Mouse (Mus musculus): ENCODE results near the gene Cox4i2.

The Cox4i2 gene

GRCm38 (mm10) chr2:152736090-152736601, 17.8 kb upstream of the Cox4i2 start, which contains the start of gene Id1:
Gene Id1, plus strand, starts transcription at chr2:152736251.
- DNase-seq = peak; percentile 92

GRCm38 (mm10) chr2:152736748-152737147, 17.2 kb upstream of the Cox4i2 start:
- DNase-seq = peak; percentile 60

GRCm38 (mm10) chr2:152737306-152738221, 16.4 kb upstream of the Cox4i2 start:
- DNase-seq = peak; percentile 43

GRCm38 (mm10) chr2:152738341-152738740, 15.6 kb upstream of the Cox4i2 start:
- DNase-seq = no peak

- peak; percentile 92 for DNase-seq
Measured at GRCm38 (mm10) chr2:152739031-152739841, 14.7 kb upstream of the Cox4i2 start.

GRCm38 (mm10) chr2:152739842-152740260, 14.1 kb upstream of the Cox4i2 start:
- peak; percentile 64 for DNase-seq

GRCm38 (mm10) chr2:152740490-152740889, 13.5 kb upstream of the Cox4i2 start:
- DNase-seq = no peak

- DNase-seq = peak; percentile 83
Measured at GRCm38 (mm10) chr2:152741153-152742041, 12.6 kb upstream of the Cox4i2 start.

- DNase-seq = peak; percentile 90
Measured at GRCm38 (mm10) chr2:152742435-152742834, 11.5 kb upstream of the Cox4i2 start.

- DNase-seq = no peak
Measured at GRCm38 (mm10) chr2:152756474-152757393, 2.8 kb downstream of the Cox4i2 start.

- no peak for DNase-seq
Measured at GRCm38 (mm10) chr2:152757478-152757877, 3.5 kb downstream of the Cox4i2 start.

- no peak for DNase-seq
Measured at GRCm38 (mm10) chr2:152758351-152758750, 4.4 kb downstream of the Cox4i2 start.

GRCm38 (mm10) chr2:152763310-152763709, 9.3 kb downstream of the Cox4i2 start:
- DNase-seq = no peak

- DNase-seq = peak; percentile 41
Measured at GRCm38 (mm10) chr2:152764172-152765044, 10.4 kb downstream of the Cox4i2 start.

GRCm38 (mm10) chr2:152765045-152765674, 11.2 kb downstream of the Cox4i2 start:
- no peak for DNase-seq

GRCm38 (mm10) chr2:152766387-152767123, 12.6 kb downstream of the Cox4i2 start:
- peak; percentile 97 for DNase-seq

- peak; percentile 77 for DNase-seq
Measured at GRCm38 (mm10) chr2:152767618-152768271, 13.8 kb downstream of the Cox4i2 start.

GRCm38 (mm10) chr2:152769677-152770076, 15.7 kb downstream of the Cox4i2 start:
- DNase-seq = no peak
